Mouse (Mus musculus): ENCODE results near the gene Pawr.

Gene Pawr

GRCm38 (mm10) chr10:108450401-108450800 lies 118.5 kb downstream of the Pawr start:
- no peak for TF ChIP-seq GATA4 (IDR thresholded peaks at IDR 0.05; ENCODE audit: insufficient replicate concordance, low read length)

- TF ChIP-seq GATA4 (IDR thresholded peaks at IDR 0.05; ENCODE audit: insufficient replicate concordance, low read length) = no peak
Observed at GRCm38 (mm10) chr10:108451516-108451915, 119.6 kb downstream of the Pawr start.

GRCm38 (mm10) chr10:108452421-108452820 lies 120.5 kb downstream of the Pawr start:
- no peak for TF ChIP-seq GATA4 (IDR thresholded peaks at IDR 0.05; ENCODE audit: insufficient replicate concordance, low read length)

GRCm38 (mm10) chr10:108453561-108453960 lies 121.6 kb downstream of the Pawr start:
- TF ChIP-seq GATA4 (IDR thresholded peaks at IDR 0.05; ENCODE audit: insufficient replicate concordance, low read length) = no peak

GRCm38 (mm10) chr10:108454691-108455117 lies 122.8 kb downstream of the Pawr start:
- TF ChIP-seq GATA4 (IDR thresholded peaks at IDR 0.05; ENCODE audit: insufficient replicate concordance, low read length) = no peak

GRCm38 (mm10) chr10:108455204-108455603 lies 123.3 kb downstream of the Pawr start:
- TF ChIP-seq GATA4 (IDR thresholded peaks at IDR 0.05; ENCODE audit: insufficient replicate concordance, low read length) = no peak

GRCm38 (mm10) chr10:108455883-108456282 lies 124.0 kb downstream of the Pawr start:
- TF ChIP-seq GATA4 (IDR thresholded peaks at IDR 0.05; ENCODE audit: insufficient replicate concordance, low read length) = no peak

- no peak for TF ChIP-seq GATA4 (IDR thresholded peaks at IDR 0.05; ENCODE audit: insufficient replicate concordance, low read length)
Observed at GRCm38 (mm10) chr10:108457054-108457453, 125.1 kb downstream of the Pawr start.

GRCm38 (mm10) chr10:108461862-108462261 lies 129.9 kb downstream of the Pawr start:
- TF ChIP-seq GATA4 (IDR thresholded peaks at IDR 0.05; ENCODE audit: insufficient replicate concordance, low read length) = no peak
